Mouse (Mus musculus) gastrocnemius, postnatal 10 days (tissue): ENCODE measurements at regions not wholly inside any gene's neighbourhood (a gene's known extent, or its start where the extent isn't known, plus 50 kb on each side); places are given as distances from the start of the nearest gene placed in this dataset.

Experiments used
- DNase-seq: peaks from one replicate; pipeline ENCODE4 v3.0.0; 2021; ENCODE audit warnings: mixed read lengths

- DNase-seq = no peak
These were observed 104.9 kb downstream of the Tpra1 start for GRCm38 (mm10) chr6:89006997-89007396.

GRCm38 (mm10) chr6:89007516-89007915, 105.5 kb downstream of the Tpra1 start:
- DNase-seq = no peak

GRCm38 (mm10) chr6:89008614-89009171, 106.6 kb downstream of the Tpra1 start:
- peak; percentile 51 for DNase-seq

GRCm38 (mm10) chr6:89012998-89013689, 111.1 kb downstream of the Tpra1 start:
- DNase-seq = no peak

GRCm38 (mm10) chr6:89013690-89014061, 111.6 kb downstream of the Tpra1 start:
- DNase-seq = no peak

- no peak for DNase-seq
These were observed 122.1 kb downstream of the Tpra1 start for GRCm38 (mm10) chr6:89024101-89024650.

- no peak for DNase-seq
These were observed 131.6 kb downstream of the Tpra1 start for GRCm38 (mm10) chr6:89033433-89034298.

GRCm38 (mm10) chr6:89034455-89034854, 132.4 kb downstream of the Tpra1 start:
- DNase-seq = no peak

- DNase-seq = no peak
These were observed 133.2 kb downstream of the Tpra1 start for GRCm38 (mm10) chr6:89035061-89035835.

GRCm38 (mm10) chr6:89035836-89036156, 133.7 kb downstream of the Tpra1 start:
- DNase-seq = no peak

- DNase-seq = no peak
These were observed 135.3 kb downstream of the Tpra1 start for GRCm38 (mm10) chr6:89037392-89037791.

- no peak for DNase-seq
These were observed 135.8 kb downstream of the Tpra1 start for GRCm38 (mm10) chr6:89037901-89038300.

- DNase-seq = no peak
These were observed 138.9 kb downstream of the Tpra1 start for GRCm38 (mm10) chr6:89040919-89041318.

- no peak for DNase-seq
These were observed 140.6 kb downstream of the Tpra1 start for GRCm38 (mm10) chr6:89042478-89043239.

- DNase-seq = no peak
These were observed 143.4 kb downstream of the Tpra1 start for GRCm38 (mm10) chr6:89045436-89045966.

GRCm38 (mm10) chr6:89046476-89046875, 144.4 kb downstream of the Tpra1 start:
- DNase-seq = no peak

GRCm38 (mm10) chr6:89047629-89048332, 145.7 kb downstream of the Tpra1 start:
- DNase-seq = no peak

GRCm38 (mm10) chr6:89049290-89049689, 147.2 kb downstream of the Tpra1 start:
- no peak for DNase-seq

GRCm38 (mm10) chr6:89050575-89051270, 148.7 kb downstream of the Tpra1 start:
- DNase-seq = no peak
